Mouse (Mus musculus): Measurements from ENCODE around the gene Psmb11. TPM values are rescaled to one million over a fixed set of nuclear protein-coding genes. Genes with fewer than 3 reads are reported as not detected.
A peak's percentile ranks its signal among the peaks of the same experiment; 100 is the strongest.

The Psmb11 gene
- total RNA-seq, 1 experiment = not detected

DNA sequence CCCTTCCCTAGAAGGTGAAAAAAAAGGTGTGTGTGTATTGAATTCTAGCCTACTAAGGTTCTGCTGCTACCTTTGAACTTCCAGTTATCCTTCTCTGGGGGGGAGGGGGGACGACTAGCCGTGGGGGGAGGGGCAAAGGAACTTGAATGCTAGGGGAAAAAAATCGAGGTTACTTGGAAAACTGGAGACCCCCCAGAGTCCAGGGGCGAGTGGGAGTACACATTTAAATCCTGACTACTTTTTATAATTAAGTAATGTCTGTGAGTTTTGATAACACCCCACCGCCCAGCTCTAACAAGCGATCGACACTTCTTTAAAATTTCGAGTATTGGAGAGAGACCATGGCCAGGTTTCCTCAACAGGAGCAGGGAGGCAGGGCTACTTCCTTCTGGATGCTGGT lies 46.2 kb upstream of the Psmb11 start:
- in situ Hi-C loops (cut with MboI; ENCODE audit: low sequenced_read_pairs in 2 of 2, unreplicated experiment in 2 of 2) = no loop called here
- no peak for DNase-seq (ENCODE audit: low read depth, low spot score)

GRCm38 (mm10) chr14:54575631-54576030 lies 45.6 kb upstream of the Psmb11 start:
- no peaks in the 10 kb centered on the region for H3K9me3 ChIP-seq (ENCODE audit: control insufficient read depth, insufficient read depth, low read depth, low read length)
- H3K4me3 ChIP-seq (ENCODE audit: insufficient read depth in 1 of 2, low read depth in 1 of 2, low read length in 2 of 2, poor library complexity in 1 of 2, severe bottlenecking in 1 of 2) = peak overlapping the region; percentile 85 to 89
- H3K36me3 ChIP-seq (ENCODE audit: control insufficient read depth, insufficient read depth, low read length, poor library complexity, severe bottlenecking) = peaks cover 49% of the 10 kb centered on the region
- peak overlapping the region; percentile 99 for H3K27ac ChIP-seq (ENCODE audit: insufficient read depth, low read depth, low read length, poor library complexity, severe bottlenecking)
- peak overlapping the region; percentile 96 for H3K9ac ChIP-seq (ENCODE audit: insufficient read depth, low read depth, low read length, poor library complexity, severe bottlenecking)
- TF ChIP-seq MAFK (IDR thresholded peaks at IDR 0.05; ENCODE audit: insufficient read depth, low read depth, low read length) (no peak), CHD2 (IDR thresholded peaks at IDR 0.05; ENCODE audit: low read depth, low read length) (peak; percentile 35; the same call in 1 of the 2 replicates)
- in situ Hi-C loops (cut with MboI; ENCODE audit: low sequenced_read_pairs in 2 of 2, unreplicated experiment in 2 of 2) = no loop called here
- peak; percentile 92 for DNase-seq (ENCODE audit: low read depth, low spot score)
- H3K4me1 ChIP-seq (ENCODE audit: control insufficient read depth in 2 of 2, insufficient read depth in 2 of 2, low read length in 2 of 2, poor library complexity in 1 of 2) = peaks cover 5 to 13% of the 10 kb centered on the region in 2 experiments

More for the DNA sequence above, 46.2 kb upstream of the Psmb11 start:
- H3K9ac ChIP-seq (ENCODE audit: insufficient read depth, low read depth, low read length, poor library complexity, severe bottlenecking) = peak overlapping the region; percentile 96
- TF ChIP-seq ZC3H11A (IDR thresholded peaks at IDR 0.05; ENCODE audit: borderline replicate concordance, low read depth, low read length) (no peak), ZNF384 (IDR thresholded peaks at IDR 0.05; ENCODE audit: low read depth, low read length) (no peak), CHD2 (IDR thresholded peaks at IDR 0.05; ENCODE audit: low read depth, low read length) (no peak), MAFK (IDR thresholded peaks at IDR 0.05; ENCODE audit: insufficient read depth, low read depth, low read length) (no peak), HCFC1 (IDR thresholded peaks at IDR 0.05; ENCODE audit: borderline replicate concordance, insufficient read depth, low read length) (no peak)
- H3K36me3 ChIP-seq (ENCODE audit: control insufficient read depth, insufficient read depth, low read length, poor library complexity, severe bottlenecking) = peaks cover 54% of the 10 kb centered on the region
- H3K4me3 ChIP-seq (ENCODE audit: insufficient read depth in 1 of 2, low read depth in 1 of 2, low read length in 2 of 2, poor library complexity in 1 of 2, severe bottlenecking in 1 of 2) = peak overlapping the region; percentile 85 to 89
- peaks cover 5 to 18% of the 10 kb centered on the region in 2 experiments for H3K4me1 ChIP-seq (ENCODE audit: control insufficient read depth in 2 of 2, insufficient read depth in 2 of 2, low read length in 2 of 2, poor library complexity in 1 of 2)
- H3K9me3 ChIP-seq (ENCODE audit: control insufficient read depth, insufficient read depth, low read depth, low read length) = no peaks in the 10 kb centered on the region
- peak overlapping the region; percentile 99 for H3K27ac ChIP-seq (ENCODE audit: insufficient read depth, low read depth, low read length, poor library complexity, severe bottlenecking)

DNA sequence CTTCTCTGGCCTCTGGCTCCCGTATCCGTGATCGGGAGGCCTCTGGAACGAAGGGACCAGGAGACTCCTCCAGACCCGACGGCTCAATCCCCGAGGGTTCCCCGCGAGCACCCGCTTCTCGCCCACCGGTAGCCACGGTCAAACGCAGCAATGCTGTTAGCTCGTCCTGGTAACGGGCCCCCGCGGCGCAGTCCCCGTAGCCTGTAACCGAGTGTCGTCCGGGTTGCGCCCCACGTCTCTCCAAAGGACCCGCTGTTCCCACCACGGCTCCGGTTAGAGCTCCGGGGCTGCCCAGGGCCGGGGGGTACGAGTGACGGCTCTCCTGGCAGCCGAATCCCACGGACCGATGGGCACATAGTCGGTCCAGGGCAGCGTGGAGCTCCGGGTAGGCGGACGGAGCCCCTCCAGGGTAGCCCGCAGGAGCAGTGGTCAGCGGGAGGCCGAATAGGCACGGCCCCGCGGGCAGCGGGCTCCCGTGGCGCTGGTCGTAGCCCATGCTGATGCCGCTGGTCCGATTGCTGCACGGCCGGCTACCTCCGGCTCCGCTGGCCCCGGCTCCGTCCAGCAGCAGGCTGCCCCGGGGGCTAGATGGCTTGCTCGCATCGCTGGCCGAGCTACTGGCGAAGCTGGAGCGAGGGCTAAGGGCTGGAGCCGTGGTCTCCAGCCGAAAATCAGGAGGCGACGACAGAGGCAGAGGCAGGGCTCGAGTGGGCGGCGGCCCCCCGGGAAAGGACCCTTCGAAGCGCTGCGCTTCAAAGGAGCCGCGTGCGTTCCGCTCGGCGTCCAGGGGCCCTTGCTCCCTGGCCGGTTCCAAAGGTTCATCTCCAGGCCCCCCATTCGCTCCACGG lies 44.8 kb upstream of the Psmb11 start:
- peaks cover 42% of the 10 kb centered on the region for H3K36me3 ChIP-seq (ENCODE audit: control insufficient read depth, insufficient read depth, low read length, poor library complexity, severe bottlenecking)
- H3K9ac ChIP-seq (ENCODE audit: insufficient read depth, low read depth, low read length, poor library complexity, severe bottlenecking) = peak overlapping the region; percentile 96
- H3K9me3 ChIP-seq (ENCODE audit: control insufficient read depth, insufficient read depth, low read depth, low read length) = no peaks in the 10 kb centered on the region
- H3K27ac ChIP-seq (ENCODE audit: insufficient read depth, low read depth, low read length, poor library complexity, severe bottlenecking) = peak overlapping the region; percentile 94
- DNase-seq (ENCODE audit: low read depth, low spot score) = no peak
- H3K4me3 ChIP-seq (ENCODE audit: insufficient read depth in 1 of 2, low read depth in 1 of 2, low read length in 2 of 2, poor library complexity in 1 of 2, severe bottlenecking in 1 of 2) = peak overlapping the region; percentile 85 to 89
- no peak for TF ChIP-seq ZC3H11A (IDR thresholded peaks at IDR 0.05; ENCODE audit: borderline replicate concordance, low read depth, low read length)
- TF ChIP-seq MAFK (IDR thresholded peaks at IDR 0.05; ENCODE audit: insufficient read depth, low read depth, low read length) = no peak
- TF ChIP-seq CHD2 (IDR thresholded peaks at IDR 0.05; ENCODE audit: low read depth, low read length) = no peak
- TF ChIP-seq HCFC1 (IDR thresholded peaks at IDR 0.05; ENCODE audit: borderline replicate concordance, insufficient read depth, low read length) = no peak
- TF ChIP-seq ZNF384 (IDR thresholded peaks at IDR 0.05; ENCODE audit: low read depth, low read length) = no peak
- H3K4me1 ChIP-seq (ENCODE audit: control insufficient read depth in 2 of 2, insufficient read depth in 2 of 2, low read length in 2 of 2, poor library complexity in 1 of 2) = peaks cover 5 to 12% of the 10 kb centered on the region in 2 experiments
- in situ Hi-C loops (cut with MboI; ENCODE audit: low sequenced_read_pairs in 2 of 2, unreplicated experiment in 2 of 2) = no loop called here

- Histone ChIP-seq H3K9ac (ENCODE audit: insufficient read depth, low read depth, low read length, poor library complexity, severe bottlenecking) (peak within 1 kb of the TSS; percentile 96), H3K9me3 (ENCODE audit: control insufficient read depth, insufficient read depth, low read depth, low read length) (no peaks in the 10 kb centered on the region), H3K4me3 (ENCODE audit: insufficient read depth in 1 of 2, low read depth in 1 of 2, low read length in 2 of 2, poor library complexity in 1 of 2, severe bottlenecking in 1 of 2) (peak within 1 kb of the TSS; percentile 85 to 89), H3K36me3 (ENCODE audit: control insufficient read depth, insufficient read depth, low read length, poor library complexity, severe bottlenecking) (peaks cover 33% of the 10 kb centered on the region), H3K27ac (ENCODE audit: insufficient read depth, low read depth, low read length, poor library complexity, severe bottlenecking) (peak within 1 kb of the TSS; percentile 94), H3K4me1 (ENCODE audit: control insufficient read depth in 2 of 2, insufficient read depth in 2 of 2, low read length in 2 of 2, poor library complexity in 1 of 2) (peaks cover under 1 to 8% of the 10 kb centered on the region in 2 experiments; a peak in 3 of 4 replicates)
- TF ChIP-seq ZNF384 (IDR thresholded peaks at IDR 0.05; ENCODE audit: low read depth, low read length) = no peak
- TF ChIP-seq HCFC1 (IDR thresholded peaks at IDR 0.05; ENCODE audit: borderline replicate concordance, insufficient read depth, low read length) = no peak
- peak; percentile 90 for TF ChIP-seq CHD2 (IDR thresholded peaks at IDR 0.05; ENCODE audit: low read depth, low read length)
- no peak for TF ChIP-seq MAFK (IDR thresholded peaks at IDR 0.05; ENCODE audit: insufficient read depth, low read depth, low read length)
- peak; percentile 90 for DNase-seq (ENCODE audit: low read depth, low spot score)
- in situ Hi-C loops (cut with MboI; ENCODE audit: low sequenced_read_pairs in 2 of 2, unreplicated experiment in 2 of 2) = no loop called here
Measured at GRCm38 (mm10) chr14:54577089-54577982, 43.9 kb upstream of the Psmb11 start, which contains the start of gene Ajuba. TSS of gene Ajuba (minus strand) at chr14:54577558.

Measured in ES-E14 (cell line).